Mouse (Mus musculus) hindbrain, embryonic 12.5 days (tissue): Measurements from ENCODE around the gene Tmod2. TPM values are rescaled to one million over a fixed set of nuclear protein-coding genes. Genes with fewer than 3 reads are reported as not detected.

ENCODE experiments used
- polyA plus RNA-seq: library from polyadenylated mRNA; unstranded; fragments of >200 nt; fragmentation: Nextera tagmentation; extraction: Ambion mirVana; gene quantifications from 2 replicates; pipeline ENCODE4 v1.2.1, GENCODE M21; 2016

The Tmod2 gene
- polyA plus RNA-seq, 1 experiment from 2014 or later = 110 TPM

Other genes starting within 250 kb of the Tmod2 start
- 176 and 183 TPM in 2 replicates for gene Mapk6, start 201.3 kb downstream of the Tmod2 start, polyA plus RNA-seq
- gene Leo1, start 169.8 kb downstream of the Tmod2 start, polyA plus RNA-seq = 50.5 and 51.7 TPM in 2 replicates
- gene Tmod3, start 51.7 kb downstream of the Tmod2 start, polyA plus RNA-seq = 96.5 and 98.4 TPM in 2 replicates
- 21.2 and 24.2 TPM in 2 replicates for gene Lysmd2, start 14.4 kb upstream of the Tmod2 start, polyA plus RNA-seq
- 84.0 and 94.2 TPM in 2 replicates for gene Scg3, start 72.7 kb upstream of the Tmod2 start, polyA plus RNA-seq
- gene Bmp5, start 164.0 kb upstream of the Tmod2 start, polyA plus RNA-seq = 7.0 and 9.6 TPM in 2 replicates